Mouse (Mus musculus): ENCODE data around the gene Hhip.

The Hhip gene

DNA sequence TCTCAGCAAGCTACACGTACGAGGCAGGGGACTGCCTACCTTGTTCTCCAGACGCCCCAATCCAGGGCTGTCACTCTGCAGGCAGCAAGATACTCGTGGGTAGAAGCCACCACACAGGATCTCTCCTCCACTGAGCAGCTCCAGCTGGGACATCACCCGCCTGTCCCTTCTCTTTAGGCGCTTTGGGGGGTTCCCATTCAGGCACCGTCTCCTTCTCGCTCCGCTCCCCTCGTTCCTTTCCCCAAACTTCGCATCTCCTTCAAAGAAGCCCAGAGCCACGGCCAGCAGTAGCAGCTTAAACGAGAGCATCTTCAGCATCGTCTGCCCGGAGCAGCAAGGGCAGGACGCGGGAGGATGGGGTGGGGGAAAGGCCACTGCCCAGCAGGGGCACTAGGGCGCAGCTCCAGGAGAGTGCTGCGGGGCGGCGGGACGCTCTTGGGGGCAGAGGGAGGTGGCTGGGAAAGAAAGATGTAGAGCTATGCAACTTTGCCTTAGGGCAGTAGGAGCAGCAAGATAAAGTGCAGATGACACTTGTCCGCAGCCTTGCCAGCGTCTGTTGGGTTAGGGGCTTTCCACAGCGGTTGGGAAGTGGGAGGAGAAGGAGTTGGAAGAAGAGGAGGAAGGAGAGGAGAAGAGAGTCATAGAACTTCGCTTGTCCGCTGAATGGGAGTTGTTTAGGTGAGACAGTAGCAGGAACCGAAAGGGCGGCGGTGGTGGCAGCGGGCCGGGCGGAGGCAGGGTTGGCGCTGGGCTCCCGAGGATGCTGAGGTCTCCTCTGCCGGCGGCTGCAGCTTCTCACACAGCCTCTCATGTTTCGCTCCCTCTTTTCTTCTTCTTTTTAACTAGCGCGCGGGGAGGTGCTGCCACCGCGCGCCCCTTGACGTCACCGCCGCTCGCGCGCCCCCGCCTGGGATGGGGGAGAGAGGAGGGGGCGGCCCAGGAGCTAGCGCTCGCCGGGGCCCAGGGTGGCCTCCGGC, at the start of gene Hhip:
Gene Hhip (minus strand): TSS at position 809 of the 977 bp plus-strand sequence.
- DNase-seq (ENCODE audit: low spot score), result no peak

DNA sequence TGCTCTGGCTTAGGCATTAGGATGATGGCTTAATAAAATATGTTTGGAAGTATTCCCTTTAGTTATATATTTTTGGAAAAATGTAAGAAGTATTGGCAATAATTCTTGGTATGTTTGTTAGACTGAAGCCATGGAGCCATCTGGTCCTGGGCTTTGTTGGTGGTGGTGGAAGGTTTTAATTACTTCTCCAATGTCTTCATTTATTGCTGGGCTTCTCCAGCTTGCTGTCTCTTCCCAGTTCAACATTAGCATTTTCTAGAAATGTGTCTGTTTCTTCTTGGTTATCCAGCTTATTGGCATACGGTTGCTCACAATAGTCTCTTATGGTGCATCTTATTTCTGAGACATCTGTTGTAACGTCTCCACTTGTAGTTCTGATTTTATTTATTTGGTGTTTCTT, 29.2 kb upstream of the Hhip start:
- DNase-seq (ENCODE audit: low spot score), result no peak

DNA sequence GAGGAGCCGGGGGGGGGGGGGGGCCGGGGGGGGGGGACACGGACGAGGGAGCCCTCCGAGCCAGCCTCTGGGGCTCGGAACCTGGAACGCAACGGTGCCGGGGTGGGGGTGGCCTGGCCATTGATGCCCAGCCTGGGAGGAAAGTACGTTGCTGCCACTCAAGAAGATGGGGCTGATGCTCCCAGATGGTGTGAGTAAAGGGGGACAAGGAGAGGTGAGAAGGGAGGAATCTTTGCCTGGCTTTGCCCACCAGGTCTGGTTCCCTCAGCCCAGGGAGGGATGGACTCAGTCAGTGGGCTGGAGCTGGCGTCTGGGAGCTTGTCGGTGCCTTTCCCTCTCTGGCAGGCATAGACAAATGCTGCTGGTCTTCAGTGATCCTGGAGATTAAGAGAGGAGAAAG, 387 bp upstream of the Hhip start:
- DNase-seq (ENCODE audit: low spot score), result no peak

DNA sequence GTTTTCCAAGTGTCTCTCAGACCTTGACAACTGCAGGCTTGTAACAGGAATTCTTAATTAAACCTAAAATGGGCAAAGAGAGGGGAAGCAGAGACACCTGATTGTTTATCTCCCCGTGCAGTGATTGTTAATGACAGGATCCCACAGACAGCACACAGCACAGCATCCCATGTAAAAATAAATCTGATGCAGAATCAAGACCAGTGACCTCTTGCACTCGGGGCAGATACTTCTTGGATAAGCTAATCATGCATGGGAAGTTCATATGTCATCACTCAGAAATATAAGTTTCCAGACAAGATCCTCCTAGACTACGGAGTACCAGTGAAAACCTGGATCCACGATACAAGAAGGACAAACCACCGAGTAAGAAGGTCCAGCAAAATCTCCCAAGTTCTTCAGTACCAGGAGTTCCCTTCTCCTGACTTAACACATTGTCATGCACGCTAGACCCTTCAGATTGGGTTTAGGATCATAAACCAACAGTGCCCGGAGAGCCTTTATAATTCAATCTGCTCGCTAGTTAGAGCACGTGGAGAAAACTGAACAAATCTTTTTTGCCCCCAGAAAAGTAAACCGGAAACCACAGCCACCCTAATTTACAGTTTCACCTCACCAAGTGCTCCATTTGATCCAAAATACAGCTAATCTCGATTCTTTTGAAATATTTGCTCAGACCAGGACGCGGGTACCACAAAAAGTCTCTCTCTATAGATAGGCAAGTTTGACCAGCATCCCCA, 1.3 kb downstream of the Hhip start:
- no peak for DNase-seq (ENCODE audit: low spot score)

DNA sequence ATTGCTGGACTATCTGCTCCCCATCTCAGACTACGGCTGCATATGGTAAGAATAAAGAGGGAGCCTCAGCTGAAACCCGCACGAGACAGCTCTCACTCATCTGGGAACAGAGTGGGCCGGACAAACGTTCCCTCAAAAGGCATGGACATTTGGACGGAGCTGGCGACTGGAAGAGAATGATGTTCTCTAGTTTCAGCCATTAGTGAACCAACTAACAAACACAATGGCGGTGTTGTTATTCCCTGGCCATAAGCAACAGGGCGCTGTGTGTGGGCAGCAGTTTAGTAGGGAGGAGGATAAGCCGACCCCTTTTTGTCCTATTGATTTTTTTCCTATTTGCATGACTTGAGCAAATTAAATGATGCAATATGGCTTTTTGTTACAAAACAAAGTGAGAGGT, 2.0 kb downstream of the Hhip start:
- no peak for DNase-seq (ENCODE audit: low spot score)

DNA sequence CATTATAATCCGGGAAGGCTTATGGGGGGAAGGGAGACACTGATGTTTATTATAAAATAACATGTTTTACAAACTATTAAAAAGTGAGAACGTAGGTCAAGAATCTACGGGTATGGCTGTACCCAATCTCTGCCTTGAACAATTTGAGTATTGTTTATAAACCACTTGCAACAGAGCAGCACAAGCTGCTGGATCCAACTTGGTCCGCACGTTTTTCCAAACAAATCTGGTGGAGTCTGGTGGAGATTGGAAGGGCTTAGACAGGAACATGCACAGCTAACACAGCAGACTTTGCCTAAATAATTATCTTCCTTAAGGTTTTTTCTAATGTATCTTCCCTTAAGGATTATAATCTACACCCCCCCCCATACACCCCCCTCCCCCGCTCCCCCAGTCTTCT, 2.7 kb downstream of the Hhip start:
- DNase-seq (ENCODE audit: low spot score), result no peak

DNA sequence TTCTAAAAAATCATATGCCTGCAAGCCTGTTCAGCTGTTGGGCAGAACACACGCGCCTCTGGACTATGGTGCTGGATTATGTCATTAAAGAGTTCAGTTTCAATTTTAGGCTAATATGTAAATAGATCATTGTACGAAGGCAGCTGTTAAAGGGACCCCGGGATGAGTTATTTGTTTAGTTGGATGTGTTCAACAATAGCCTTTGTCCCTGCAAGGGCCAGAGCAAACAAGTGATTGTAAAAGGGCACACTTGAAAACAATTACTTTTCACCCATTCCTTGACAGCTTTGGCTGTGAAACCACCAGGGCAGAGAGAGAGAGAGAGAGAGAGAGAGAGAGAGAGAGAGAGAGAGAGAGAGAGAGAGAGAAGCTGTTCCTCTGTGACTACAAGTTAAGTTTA, 3.6 kb downstream of the Hhip start:
- no peak for DNase-seq (ENCODE audit: low spot score)

DNA sequence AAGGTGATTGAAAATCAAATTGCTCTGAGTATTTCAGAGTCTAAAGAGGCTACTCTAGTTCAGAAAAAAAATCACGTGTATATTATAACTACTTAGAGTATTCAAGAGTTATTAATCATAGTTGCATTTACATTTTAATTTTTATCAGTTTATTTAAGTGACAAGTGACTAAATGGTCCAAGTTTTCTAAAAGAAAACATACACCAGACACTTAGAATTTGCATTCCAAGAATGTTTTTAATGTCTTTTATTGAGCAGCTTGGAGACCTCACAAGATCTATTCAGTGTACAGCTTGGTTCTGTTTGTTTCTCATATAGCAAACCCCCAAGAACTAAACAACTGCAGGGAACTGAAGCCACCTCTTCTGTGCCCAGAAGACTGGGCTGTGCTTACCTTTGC, 5.0 kb downstream of the Hhip start:
- DNase-seq (ENCODE audit: low spot score), result no peak

DNA sequence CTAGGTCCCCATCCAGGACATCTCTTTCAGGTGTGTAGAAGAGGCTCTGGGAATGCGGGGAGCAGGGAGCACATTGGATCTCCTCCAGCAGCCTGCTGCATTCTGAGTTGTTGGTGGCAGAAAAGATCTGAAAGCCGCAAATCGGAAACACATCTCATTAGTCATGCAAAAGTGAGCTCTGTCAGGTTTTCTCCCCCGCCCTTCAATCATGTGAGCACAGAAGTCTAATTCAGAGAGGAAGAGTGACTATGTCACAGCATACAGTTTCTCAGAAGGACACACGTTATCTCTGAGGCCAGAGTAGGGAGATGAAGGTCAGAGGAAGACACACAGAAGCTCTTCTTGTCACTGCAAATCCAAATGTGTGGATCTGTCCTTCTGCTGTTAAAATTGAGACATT, 6.3 kb downstream of the Hhip start:
- no peak for DNase-seq (ENCODE audit: low spot score)

DNA sequence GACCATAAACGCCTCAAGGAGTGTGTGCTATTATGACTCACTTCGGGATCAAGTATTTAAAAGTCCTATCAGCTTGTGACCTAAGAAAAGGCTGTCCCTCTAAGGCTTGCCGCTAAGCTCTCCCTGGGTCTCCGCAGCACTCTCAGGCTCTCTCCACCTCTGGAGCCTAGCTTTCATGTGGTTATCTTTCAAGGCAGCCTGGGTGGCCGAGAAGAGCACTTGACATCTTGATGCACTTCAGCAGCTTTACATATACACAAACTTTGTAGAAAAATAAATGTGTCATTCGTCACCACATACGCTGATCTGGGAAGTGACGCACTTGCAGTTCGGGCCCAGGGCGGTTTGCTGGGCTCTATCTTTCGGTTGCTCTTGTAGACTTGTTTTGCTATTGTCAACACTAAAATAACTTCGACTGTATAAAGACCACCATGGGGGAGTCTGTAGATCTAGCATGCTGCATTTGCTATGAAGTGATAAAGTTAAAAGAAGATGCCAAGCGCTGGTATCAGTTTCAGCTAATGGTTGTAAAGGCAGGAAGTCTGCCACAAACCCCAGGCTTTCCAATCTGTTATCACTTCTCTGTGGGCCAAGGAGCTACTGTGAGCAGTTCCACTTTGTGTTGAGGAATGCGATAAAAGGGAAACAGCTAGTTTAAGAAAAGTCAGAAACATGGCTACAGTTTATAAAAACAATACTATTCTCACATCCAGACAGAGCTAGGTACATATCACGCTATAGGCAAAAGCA, 8.4 kb downstream of the Hhip start:
- DNase-seq (ENCODE audit: low spot score), result no peak

DNA sequence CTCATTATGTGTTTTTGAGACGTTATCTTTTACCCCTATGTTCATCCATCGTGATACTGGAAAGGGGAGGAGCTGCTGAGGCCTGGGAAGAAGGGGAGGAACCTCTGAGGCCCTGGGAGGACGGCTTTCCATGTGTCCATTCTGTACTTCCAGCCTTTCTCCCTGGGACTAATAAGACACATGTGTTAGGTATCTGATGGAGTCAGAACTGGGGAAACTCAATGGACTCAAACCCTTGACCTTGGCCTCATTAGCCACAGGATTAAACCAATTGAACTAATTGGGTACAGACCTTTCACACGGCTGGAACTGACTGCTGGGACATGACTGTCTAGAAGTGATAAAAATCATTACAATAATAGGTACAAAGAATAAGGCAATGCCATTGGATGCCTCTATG, 9.6 kb downstream of the Hhip start:
- DNase-seq (ENCODE audit: low spot score), result no peak

DNA sequence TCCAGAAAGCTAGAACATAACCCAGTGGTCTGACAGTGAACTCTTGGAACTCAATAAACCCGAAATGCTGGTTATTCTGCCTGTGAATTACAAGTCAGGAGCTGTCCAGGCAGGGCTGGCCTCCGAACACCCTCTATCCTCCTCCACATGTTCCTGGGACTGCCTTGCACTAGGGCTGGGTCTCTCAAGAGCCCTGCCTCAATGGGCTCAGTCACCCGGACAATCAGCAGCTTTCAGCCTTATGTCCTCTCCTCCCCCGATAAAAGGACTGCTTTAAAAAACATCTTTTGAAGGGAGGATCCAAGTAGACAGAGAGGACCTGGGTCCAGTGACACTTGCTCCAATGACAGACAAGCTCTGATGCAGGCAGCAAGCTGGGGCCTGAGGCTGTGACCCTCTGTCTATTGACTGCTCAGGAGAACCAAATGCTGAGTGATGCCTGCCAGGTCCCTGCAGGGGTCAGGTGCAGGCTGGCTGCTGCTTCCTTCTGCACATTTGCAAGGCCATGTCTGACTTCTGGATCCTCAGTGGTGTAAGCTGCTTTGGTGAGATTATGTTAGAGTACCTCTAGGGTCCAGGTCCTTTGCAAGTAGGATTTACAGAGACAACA, 20.1 kb downstream of the Hhip start:
- DNase-seq (ENCODE audit: low spot score), result no peak

DNA sequence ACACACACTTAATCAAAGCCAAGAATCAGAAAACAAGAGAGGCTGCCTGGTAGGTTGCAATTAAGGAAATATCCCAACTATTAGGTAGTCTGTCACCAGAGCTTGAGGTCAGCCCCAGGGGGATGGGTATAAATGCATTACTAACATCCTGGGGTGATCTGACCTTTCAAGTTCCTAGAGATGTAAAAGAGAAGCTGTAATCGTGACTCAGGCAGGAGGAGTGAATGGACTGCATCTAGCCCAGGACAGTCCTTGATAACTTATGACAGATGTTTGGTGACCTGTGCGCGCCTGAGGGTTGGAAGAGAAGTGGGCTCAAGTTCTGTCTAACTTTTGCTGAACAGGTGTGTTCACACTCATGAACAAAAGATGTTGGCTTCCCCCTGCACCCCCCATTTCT, 25.2 kb downstream of the Hhip start:
- DNase-seq (ENCODE audit: low spot score), result no peak

DNA sequence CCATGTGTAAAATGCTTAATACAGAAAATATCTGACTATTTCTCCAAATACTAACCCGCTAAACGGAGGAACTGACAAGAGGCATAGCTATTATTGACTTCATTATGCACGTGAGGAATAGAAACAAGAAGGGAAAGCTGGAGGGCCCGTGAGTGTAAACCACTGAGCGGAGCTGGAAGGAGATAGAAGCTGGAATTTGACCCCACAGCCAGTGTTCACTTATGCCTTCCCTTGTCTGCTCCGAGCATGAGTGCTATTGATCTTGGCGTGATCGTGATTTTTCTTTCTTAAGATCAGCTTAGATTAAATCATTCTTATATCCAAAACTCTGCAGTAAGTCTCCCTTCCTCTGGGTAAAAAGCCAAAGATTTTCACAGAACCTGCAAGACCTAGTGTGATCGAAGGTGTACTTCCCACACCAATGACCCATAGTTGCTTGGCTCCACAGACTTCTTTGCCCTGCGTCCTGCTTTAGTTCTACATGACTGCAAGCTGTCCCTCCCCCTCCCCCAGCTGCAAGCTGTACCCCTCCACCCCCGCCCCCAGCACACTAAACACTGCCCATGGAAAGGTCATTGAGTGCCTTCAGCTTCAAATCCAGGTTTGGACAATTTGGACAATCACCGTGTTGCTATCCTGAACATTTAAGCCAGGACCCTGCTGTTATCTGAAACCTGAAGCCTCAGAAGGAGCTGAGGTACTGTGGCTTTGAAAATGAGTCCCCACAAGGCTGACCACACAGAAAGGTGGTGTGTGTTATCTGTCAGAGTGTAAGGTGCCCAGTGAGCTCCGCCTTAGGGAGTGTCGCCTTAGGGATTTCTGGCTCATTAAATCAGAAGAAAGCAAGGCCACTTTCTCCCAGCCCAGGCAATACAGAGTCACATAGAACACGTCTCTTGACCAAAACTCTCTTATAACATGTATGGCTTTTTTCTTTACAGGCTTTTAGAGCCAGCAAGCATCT, 26.2 kb downstream of the Hhip start:
- no peak for DNase-seq (ENCODE audit: low spot score)

DNA sequence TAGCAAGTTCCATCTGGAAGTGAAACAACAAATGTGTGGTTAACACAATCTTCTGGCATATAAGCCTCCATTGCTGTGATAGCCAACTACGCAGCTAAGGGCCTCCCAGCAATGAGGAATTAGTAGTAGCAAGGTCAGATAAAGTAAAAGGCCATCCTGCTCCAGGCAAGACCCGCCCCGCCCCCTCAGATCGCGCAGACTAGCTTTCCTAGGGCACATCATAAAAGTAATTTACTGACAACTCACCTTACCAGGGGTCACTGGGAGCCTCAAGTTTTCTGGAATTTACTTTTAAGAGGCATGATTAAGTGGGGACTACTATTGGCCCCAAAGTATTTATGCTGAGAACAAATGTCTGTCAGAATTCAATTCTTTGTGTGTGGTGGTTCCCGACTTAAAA, 28.2 kb downstream of the Hhip start:
- DNase-seq (ENCODE audit: low spot score), result no peak

DNA sequence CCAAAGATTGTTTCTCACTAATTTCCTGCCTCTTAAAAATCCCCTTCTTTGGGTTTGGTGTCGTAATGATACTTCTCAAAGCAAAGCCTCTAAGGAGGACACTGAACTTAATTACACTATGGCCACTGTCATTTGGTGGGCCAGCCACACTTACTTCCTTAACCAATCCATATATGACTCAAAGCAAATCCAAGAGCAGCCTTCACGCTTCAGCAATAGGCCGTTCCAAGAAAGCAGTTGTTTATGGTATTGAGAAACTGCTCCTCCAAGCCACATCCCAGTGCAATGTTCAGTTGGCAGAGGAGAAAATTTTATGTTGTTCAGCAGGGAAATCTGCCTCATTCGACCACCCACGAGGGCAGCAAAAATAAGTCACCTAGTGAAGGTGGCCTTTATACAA, 37.3 kb downstream of the Hhip start:
- no peak for DNase-seq (ENCODE audit: low spot score)

DNA sequence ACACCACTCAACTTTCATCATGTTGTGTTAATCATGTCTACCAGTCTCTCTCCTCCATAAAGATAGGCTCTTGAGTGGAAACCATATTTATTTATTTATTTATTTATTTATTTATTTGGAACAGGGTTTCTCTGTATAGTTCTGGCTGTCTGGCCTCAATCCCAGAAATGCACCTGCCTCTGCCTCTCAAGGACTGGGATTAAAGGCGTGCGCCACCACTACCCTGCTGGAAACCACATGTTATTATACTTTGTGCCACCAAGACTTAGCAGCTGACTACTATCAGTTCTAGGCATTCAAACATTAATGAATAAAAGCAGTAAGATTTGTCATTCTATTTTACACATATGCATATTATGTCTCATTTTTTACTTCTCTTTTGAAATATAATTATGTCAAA, 42.0 kb downstream of the Hhip start:
- DNase-seq (ENCODE audit: low spot score), result no peak

DNA sequence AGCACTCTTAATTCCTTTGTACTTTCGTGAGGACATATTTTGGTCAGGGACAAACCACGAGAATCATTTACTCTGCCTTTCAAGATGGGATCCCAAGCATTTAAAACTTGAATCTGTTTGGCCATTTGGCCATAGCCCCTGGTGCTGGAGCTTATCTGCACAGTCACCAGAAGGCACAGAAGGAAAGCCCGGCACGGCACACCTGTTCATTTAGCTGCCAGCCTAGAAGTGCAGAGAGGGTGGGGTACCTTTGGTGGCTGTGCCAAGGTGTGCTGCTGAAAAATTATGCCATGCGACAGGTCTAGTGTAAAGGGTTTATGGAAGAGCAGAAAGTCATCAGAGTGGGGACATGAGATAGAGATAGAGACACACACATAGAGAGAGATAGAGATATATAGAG, 53.4 kb downstream of the Hhip start:
- DNase-seq (ENCODE audit: low spot score), result no peak

DNA sequence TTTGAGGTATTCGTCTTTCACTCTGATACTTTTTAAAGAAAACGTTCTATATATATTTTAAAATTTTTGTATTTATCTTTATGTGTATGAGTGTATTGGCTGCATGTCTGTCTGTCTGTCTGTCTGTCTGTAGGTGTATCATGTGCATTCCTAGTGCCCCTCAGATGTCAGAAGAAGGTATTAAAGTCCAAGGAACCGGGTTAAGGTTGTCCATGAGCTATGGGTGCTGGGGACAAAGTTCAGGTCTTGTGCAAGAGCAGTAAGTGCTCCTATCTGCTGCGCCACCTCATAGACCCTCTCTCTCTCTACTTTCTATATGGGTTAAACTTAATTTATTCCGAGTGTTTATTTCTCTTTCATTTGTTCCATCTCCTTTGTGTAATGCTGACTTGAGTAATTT, 55.5 kb downstream of the Hhip start:
- no peak for DNase-seq (ENCODE audit: low spot score)

DNA sequence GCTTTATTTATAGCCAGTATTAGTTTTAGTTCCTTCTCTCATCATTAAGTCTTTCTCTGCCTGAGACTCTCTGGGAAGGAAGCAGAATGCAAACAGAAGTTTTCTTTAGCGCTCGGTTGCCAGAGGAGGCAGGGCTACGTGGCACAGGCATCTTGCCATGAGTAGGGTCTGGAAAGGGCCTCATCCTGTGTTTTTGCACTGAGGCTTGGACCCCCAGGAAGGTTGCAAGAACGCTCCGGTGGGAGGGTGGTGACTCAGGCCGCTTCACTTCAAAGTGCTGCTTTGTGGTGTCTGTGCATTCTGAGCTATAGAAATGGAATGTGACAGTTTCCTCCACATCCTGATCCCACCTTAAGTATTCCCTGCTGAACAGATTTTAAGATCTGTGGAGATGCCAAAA, 62.7 kb downstream of the Hhip start:
- no peak for DNase-seq (ENCODE audit: low spot score)

DNA sequence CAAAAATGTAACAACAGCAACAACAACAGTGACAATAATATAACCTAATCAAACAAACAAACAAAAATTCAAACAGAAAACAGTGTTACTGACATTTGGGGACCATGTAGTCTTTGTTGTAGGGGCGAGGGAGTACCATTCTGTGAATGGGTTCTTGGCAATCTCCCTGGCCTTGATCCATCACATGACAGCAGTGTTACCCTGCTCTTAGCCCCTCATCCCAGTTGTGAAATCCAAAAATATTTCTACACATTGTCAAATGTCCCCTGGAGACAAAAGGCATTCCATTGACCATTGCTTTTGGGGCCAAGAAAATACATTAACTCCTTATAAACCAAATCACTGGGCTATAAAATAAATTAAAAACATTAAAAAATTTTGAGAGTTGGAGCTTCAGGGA, 64.3 kb downstream of the Hhip start:
- no peak for DNase-seq (ENCODE audit: low spot score)
